Mouse (Mus musculus) adipocyte (in vitro differentiated cells): ENCODE data around the gene Rpp38.

ENCODE experiments used
- DNase-seq: peaks from one replicate; pipeline ENCODE4 v3.0.0-alpha.2; 2016; ENCODE audit warnings: low spot score

The Rpp38 gene

GRCm38 (mm10) chr2:3332484-3333242 lies at the start of gene Rpp38:
Gene Rpp38 (minus strand): TSS chr2:3332643.
- peak; percentile 96 for DNase-seq

- no peak for DNase-seq
These were observed 32.7 kb upstream of the Rpp38 start for GRCm38 (mm10) chr2:3365127-3365526.

- DNase-seq, result no peak
These were observed 28.6 kb upstream of the Rpp38 start for GRCm38 (mm10) chr2:3361067-3361466.

- DNase-seq, result no peak
These were observed 25.4 kb upstream of the Rpp38 start for GRCm38 (mm10) chr2:3357887-3358286.

GRCm38 (mm10) chr2:3356311-3356710 lies 23.9 kb upstream of the Rpp38 start:
- peak; percentile 22 for DNase-seq

GRCm38 (mm10) chr2:3355793-3356192 lies 23.4 kb upstream of the Rpp38 start:
- DNase-seq, result no peak

GRCm38 (mm10) chr2:3353160-3353559 lies 20.7 kb upstream of the Rpp38 start:
- DNase-seq, result no peak

GRCm38 (mm10) chr2:3348919-3349318 lies 16.5 kb upstream of the Rpp38 start:
- peak; percentile 70 for DNase-seq

GRCm38 (mm10) chr2:3348422-3348821 lies 16.0 kb upstream of the Rpp38 start:
- no peak for DNase-seq

- no peak for DNase-seq
These were observed 3.3 kb upstream of the Rpp38 start, which contains the start of gene Acbd7 for GRCm38 (mm10) chr2:3335611-3336301. Gene Acbd7 (plus strand): TSS chr2:3336168.

GRCm38 (mm10) chr2:3333761-3334160 lies 1.3 kb upstream of the Rpp38 start:
- DNase-seq, result no peak

GRCm38 (mm10) chr2:3332056-3332455 lies 387 bp downstream of the Rpp38 start:
- DNase-seq, result peak; percentile 42

GRCm38 (mm10) chr2:3331071-3331703 lies 1.3 kb downstream of the Rpp38 start:
- DNase-seq, result no peak

- peak; percentile 85 for DNase-seq
These were observed 5.1 kb downstream of the Rpp38 start for GRCm38 (mm10) chr2:3327351-3327750.

GRCm38 (mm10) chr2:3326547-3326946 lies 5.9 kb downstream of the Rpp38 start:
- no peak for DNase-seq

- no peak for DNase-seq
These were observed 7.9 kb downstream of the Rpp38 start for GRCm38 (mm10) chr2:3324381-3325130.

GRCm38 (mm10) chr2:3323132-3323531 lies 9.3 kb downstream of the Rpp38 start:
- peak; percentile 90 for DNase-seq

- DNase-seq, result peak; percentile 31
These were observed 26.9 kb downstream of the Rpp38 start for GRCm38 (mm10) chr2:3305426-3306025.

- DNase-seq, result no peak
These were observed 36.6 kb downstream of the Rpp38 start for GRCm38 (mm10) chr2:3295826-3296225.

GRCm38 (mm10) chr2:3292170-3292569 lies 40.3 kb downstream of the Rpp38 start:
- no peak for DNase-seq

GRCm38 (mm10) chr2:3289581-3289980 lies 42.9 kb downstream of the Rpp38 start:
- peak; percentile 55 for DNase-seq

- no peak for DNase-seq
These were observed 46.2 kb downstream of the Rpp38 start for GRCm38 (mm10) chr2:3286243-3286642.
